In the genomic region with DNA sequence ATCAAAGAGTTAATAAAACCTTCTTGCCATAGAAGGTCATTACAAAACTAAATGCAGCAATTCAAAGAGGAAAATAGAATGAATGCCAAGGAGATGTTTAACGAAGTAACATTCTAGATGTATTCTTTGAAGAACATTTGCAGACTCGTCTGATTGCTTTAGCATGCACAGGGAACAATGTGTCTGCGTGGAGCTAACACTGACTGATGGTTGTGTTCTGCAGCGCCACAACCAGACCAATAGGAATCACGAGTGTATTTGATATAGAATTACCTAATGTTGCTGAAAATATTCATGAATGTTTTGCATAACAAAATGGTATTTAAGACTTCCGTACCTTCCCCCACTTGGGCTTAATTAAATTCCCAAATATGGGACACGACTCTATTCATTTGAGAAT, we compare ENCODE assay signal across 25 mouse cellular contexts.
DNase-seq lines count a peak whose midpoint lies in the region; ATAC-seq and TF ChIP-seq lines count a peak whose summit lies in the region.
"Had no signal": no experiment of that assay in that cellular context is flagged by ENCODE, and none has a peak within 500 bp of the region (broad histone marks: within the 10 kb centered on the region; RNA-seq: fewer than 3 reads in every experiment).

No protein-coding gene starts in this region.

- peaks cover 26% of the 10 kb centered on the region for H3K4me1 ChIP-seq in forebrain, embryonic 10.5 days
- H3K4me1 ChIP-seq in forebrain, embryonic 12.5 days: peaks cover 15% of the 10 kb centered on the region
- H3K4me1 ChIP-seq in midbrain, embryonic 15.5 days: no peaks in the 10 kb centered on the region
- H3K4me1 ChIP-seq in midbrain, embryonic 10.5 days: peaks cover 17% of the 10 kb centered on the region
- no peaks in the 10 kb centered on the region for H3K4me1 ChIP-seq in forebrain, embryonic 14.5 days (ENCODE audit: control insufficient read depth, insufficient read depth, low read length)
- H3K4me1 ChIP-seq in forebrain, postnatal 0 days (ENCODE audit: insufficient read depth): no peaks in the 10 kb centered on the region
- peaks cover 8% of the 10 kb centered on the region for H3K4me1 ChIP-seq in embryonic facial prominence, embryonic 10.5 days
- H3K4me1 ChIP-seq: embryonic facial prominence, embryonic 13.5 days; hindbrain, embryonic 12.5 days; hindbrain, embryonic 15.5 days; intestine, embryonic 15.5 days had no signal

- H3K27me3 ChIP-seq in forebrain, embryonic 10.5 days (ENCODE audit: poor library complexity, severe bottlenecking): no peaks in the 10 kb centered on the region
- H3K27me3 ChIP-seq in forebrain, embryonic 12.5 days: no peaks in the 10 kb centered on the region
- no peaks in the 10 kb centered on the region for H3K27me3 ChIP-seq in midbrain, embryonic 15.5 days (replicated peaks)
- no peaks in the 10 kb centered on the region for H3K27me3 ChIP-seq in midbrain, embryonic 10.5 days (ENCODE audit: low read depth, poor library complexity, severe bottlenecking)
- no peaks in the 10 kb centered on the region for H3K27me3 ChIP-seq in forebrain, embryonic 14.5 days (replicated peaks; ENCODE audit: control insufficient read depth, insufficient read depth, low read length)
- no peaks in the 10 kb centered on the region for H3K27me3 ChIP-seq in forebrain, postnatal 0 days (ENCODE audit: insufficient read depth, low read length)
- no peaks in the 10 kb centered on the region for H3K27me3 ChIP-seq in embryonic facial prominence, embryonic 10.5 days (replicated peaks; ENCODE audit: low read depth, poor library complexity, severe bottlenecking)
- H3K27me3 ChIP-seq: CH12.LX; embryonic facial prominence, embryonic 13.5 days; hindbrain, embryonic 12.5 days; hindbrain, embryonic 15.5 days; intestine, embryonic 15.5 days had no signal

- WGBS in forebrain, embryonic 10.5 days: 68% methylated on average over 7 of the region's 7 CpGs
- 30% methylated on average over 7 of the region's 7 CpGs for WGBS in forebrain, embryonic 12.5 days
- WGBS in midbrain, embryonic 15.5 days: 47% methylated on average over 7 of the region's 7 CpGs
- WGBS in midbrain, embryonic 10.5 days: 80% methylated on average over 7 of the region's 7 CpGs
- WGBS in forebrain, embryonic 14.5 days: 19% methylated on average over 7 of the region's 7 CpGs
- WGBS in forebrain, postnatal 0 days: 19% methylated on average over 7 of the region's 7 CpGs
- 77% methylated on average over 7 of the region's 7 CpGs for WGBS in embryonic facial prominence, embryonic 10.5 days

- H3K27ac ChIP-seq in forebrain, embryonic 10.5 days: 0 out of 2 replicates have a peak overlapping the region, but pooled peaks have one; percentile 44
- no peak overlapping the region for H3K27ac ChIP-seq in forebrain, embryonic 12.5 days
- H3K27ac ChIP-seq in midbrain, embryonic 15.5 days: no peak overlapping the region
- no peak overlapping the region for H3K27ac ChIP-seq in midbrain, embryonic 10.5 days (replicated peaks)
- no peak overlapping the region for H3K27ac ChIP-seq in forebrain, embryonic 14.5 days (ENCODE audit: low read depth, low read length)
- no peak overlapping the region for H3K27ac ChIP-seq in forebrain, postnatal 0 days (ENCODE audit: low read depth, low read length)
- H3K27ac ChIP-seq in embryonic facial prominence, embryonic 10.5 days (replicated peaks): no peak overlapping the region
- H3K27ac ChIP-seq: embryonic facial prominence, embryonic 13.5 days; gastrocnemius, adult 2 months; hindbrain, embryonic 12.5 days; hindbrain, embryonic 15.5 days; intestine, embryonic 15.5 days had no signal

- H3K9me3 ChIP-seq in forebrain, embryonic 10.5 days: no peaks in the 10 kb centered on the region
- H3K9me3 ChIP-seq in forebrain, embryonic 12.5 days: no peaks in the 10 kb centered on the region
- no peaks in the 10 kb centered on the region for H3K9me3 ChIP-seq in midbrain, embryonic 15.5 days
- no peaks in the 10 kb centered on the region for H3K9me3 ChIP-seq in midbrain, embryonic 10.5 days (replicated peaks)
- H3K9me3 ChIP-seq in forebrain, embryonic 14.5 days (replicated peaks; ENCODE audit: control insufficient read depth, low read length): no peaks in the 10 kb centered on the region
- H3K9me3 ChIP-seq in forebrain, postnatal 0 days (ENCODE audit: low read length): no peaks in the 10 kb centered on the region
- H3K9me3 ChIP-seq in embryonic facial prominence, embryonic 10.5 days: no peaks in the 10 kb centered on the region
- H3K9me3 ChIP-seq: embryonic facial prominence, embryonic 13.5 days; G1E; hindbrain, embryonic 12.5 days; hindbrain, embryonic 15.5 days; intestine, embryonic 15.5 days had no signal

- H3K9ac ChIP-seq in forebrain, embryonic 12.5 days: no peak overlapping the region
- no peak overlapping the region for H3K9ac ChIP-seq in midbrain, embryonic 15.5 days
- H3K9ac ChIP-seq in forebrain, embryonic 14.5 days (ENCODE audit: low read length): no peak overlapping the region
- H3K9ac ChIP-seq in forebrain, postnatal 0 days: no peak overlapping the region
- H3K9ac ChIP-seq: embryonic facial prominence, embryonic 13.5 days; hindbrain, embryonic 12.5 days; hindbrain, embryonic 15.5 days; intestine, embryonic 15.5 days had no signal

- no peak overlapping the region for H3K4me3 ChIP-seq in forebrain, embryonic 10.5 days
- no peak overlapping the region for H3K4me3 ChIP-seq in forebrain, embryonic 12.5 days (replicated peaks)
- H3K4me3 ChIP-seq in midbrain, embryonic 15.5 days: no peak overlapping the region
- no peak overlapping the region for H3K4me3 ChIP-seq in midbrain, embryonic 10.5 days
- H3K4me3 ChIP-seq in forebrain, embryonic 14.5 days (ENCODE audit: low read depth, low read length): no peak overlapping the region
- no peak overlapping the region for H3K4me3 ChIP-seq in forebrain, postnatal 0 days (ENCODE audit: low read depth, low read length)
- no peak overlapping the region for H3K4me3 ChIP-seq in embryonic facial prominence, embryonic 10.5 days
- H3K4me3 ChIP-seq: embryonic facial prominence, embryonic 13.5 days; erythroblast, embryonic 14.5 days; gastrocnemius, adult 2 months; hindbrain, embryonic 12.5 days; hindbrain, embryonic 15.5 days; intestine, embryonic 15.5 days had no signal

- TF ChIP-seq CTCF in forebrain, postnatal 0 days (IDR thresholded peaks at IDR 0.05; ENCODE audit: low read depth): no peak

- no peak overlapping the region for H3K4me2 ChIP-seq in forebrain, embryonic 12.5 days
- no peak overlapping the region for H3K4me2 ChIP-seq in midbrain, embryonic 15.5 days
- H3K4me2 ChIP-seq in forebrain, embryonic 14.5 days (ENCODE audit: low read length): no peak overlapping the region
- no peak overlapping the region for H3K4me2 ChIP-seq in forebrain, postnatal 0 days (ENCODE audit: low read depth)
- H3K4me2 ChIP-seq: embryonic facial prominence, embryonic 13.5 days; heart, embryonic 11.5 days; hindbrain, embryonic 12.5 days; hindbrain, embryonic 15.5 days; intestine, embryonic 15.5 days had no signal

- no peak for ATAC-seq in forebrain, embryonic 12.5 days (ENCODE audit: low FRiP score)
- peak; percentile 63; the same call in 1 of the 2 replicates for ATAC-seq in midbrain, embryonic 15.5 days (replicated peaks)
- peak; percentile 70 for ATAC-seq in forebrain, embryonic 14.5 days
- ATAC-seq in forebrain, postnatal 0 days: peak; percentile 76; the same call in 1 of the 2 replicates
- no peak for ATAC-seq in inflammation-experienced regulatory T-cells, adult 6 months
- ATAC-seq: intestine, embryonic 15.5 days had no signal

- no peak for DNase-seq in forebrain, embryonic 10.5 days (ENCODE audit: extremely low spot score, low spot score)
- no peak for DNase-seq in midbrain, embryonic 10.5 days (ENCODE audit: low spot score)
- DNase-seq in forebrain, embryonic 14.5 days (ENCODE audit: low spot score): peak; percentile 25
- peak; percentile 21 for DNase-seq in forebrain, postnatal 0 days
- DNase-seq in embryonic facial prominence, embryonic 10.5 days (ENCODE audit: low spot score): no peak
- DNase-seq: adrenal gland, adult 2 months; adrenal gland, postnatal 14 days; cerebellum, adult 11-12 months; cerebellum, adult 8-10 months; cerebellum, postnatal 14 days; gastrocnemius, adult 2 months; gastrocnemius, postnatal 14 days; heart, adult 11 months; kidney, adult 11 months had no signal

- no peaks in the 10 kb centered on the region for H3K36me3 ChIP-seq in forebrain, embryonic 10.5 days (replicated peaks)
- no peaks in the 10 kb centered on the region for H3K36me3 ChIP-seq in forebrain, embryonic 12.5 days (replicated peaks)
- H3K36me3 ChIP-seq in midbrain, embryonic 15.5 days (replicated peaks): no peaks in the 10 kb centered on the region
- H3K36me3 ChIP-seq in midbrain, embryonic 10.5 days: no peaks in the 10 kb centered on the region
- H3K36me3 ChIP-seq in forebrain, embryonic 14.5 days (ENCODE audit: control insufficient read depth, insufficient read depth, low read length): no peaks in the 10 kb centered on the region
- no peaks in the 10 kb centered on the region for H3K36me3 ChIP-seq in forebrain, postnatal 0 days (ENCODE audit: insufficient read depth)
- no peaks in the 10 kb centered on the region for H3K36me3 ChIP-seq in embryonic facial prominence, embryonic 10.5 days (replicated peaks)
- H3K36me3 ChIP-seq: embryonic facial prominence, embryonic 13.5 days; G1E; hindbrain, embryonic 12.5 days; hindbrain, embryonic 15.5 days; intestine, embryonic 15.5 days had no signal

Comparison
In these comparisons a context has a peak if more than half of its experiments do, and no peak if none do; other contexts are left out.
1. DNase-seq: peak in forebrain, embryonic 14.5 days (single experiment) and forebrain, postnatal 0 days (single experiment); none in forebrain, embryonic 10.5 days (single experiment), midbrain, embryonic 10.5 days (single experiment) and embryonic facial prominence, embryonic 10.5 days (single experiment).
2. ATAC-seq: peak in midbrain, embryonic 15.5 days (single experiment), forebrain, embryonic 14.5 days (single experiment) and forebrain, postnatal 0 days (single experiment); none in forebrain, embryonic 12.5 days (single experiment) and inflammation-experienced regulatory T-cells, adult 6 months (single experiment).